Mouse (Mus musculus) embryonic fibroblast, embryonic 13.5 days (primary cell): ENCODE measurements around the gene BC005624.

Experiments used
- CTCF ChIP-seq: IDR thresholded peaks from 2 replicates; pipeline ENCODE4 v1.5.1; 2011; ENCODE audit warnings: mild to moderate bottlenecking, control low read depth, low read length, moderate library complexity, borderline replicate concordance; ENCODE audit not compliant: insufficient read depth
- POLR2A ChIP-seq: IDR thresholded peaks from 2 replicates; pipeline ENCODE4 v1.6.1; 2011; ENCODE audit warnings: low read depth, mild to moderate bottlenecking, control low read depth, low read length, moderate library complexity

DNA sequence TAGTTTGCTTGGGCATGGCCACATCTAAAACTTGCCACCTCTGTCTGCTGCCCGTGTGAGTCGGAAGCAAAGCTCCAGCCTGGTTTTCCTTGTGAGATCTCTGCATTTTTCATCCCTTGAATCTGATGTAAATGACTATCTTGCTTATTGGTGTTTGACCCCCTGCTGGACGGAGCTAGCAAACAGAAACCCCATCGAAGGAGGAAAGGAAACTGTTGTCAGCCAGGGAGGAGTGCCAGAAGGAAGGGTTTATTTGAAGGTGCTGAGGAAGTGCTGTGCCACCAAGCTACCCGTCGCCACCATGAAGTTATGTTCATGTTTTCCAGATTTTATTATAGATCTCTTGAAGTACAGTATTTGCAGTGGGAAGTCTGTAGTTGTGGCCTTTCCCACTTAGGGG is 27.2 kb downstream of the BC005624 start:
- TF ChIP-seq CTCF (no peak), POLR2A (no peak)
